Mouse (Mus musculus) midbrain, embryonic 14.5 days (tissue): ENCODE measurements around the gene Dis3. TPM values are rescaled to one million over a fixed set of nuclear protein-coding genes. Genes with fewer than 3 reads are reported as not detected.
"Not testable (repeated sequence)": the region's sequence is repeated elsewhere in the genome, so short reads cannot be mapped to it uniquely, and the experiment has no call there.

ENCODE experiments used
- ATAC-seq: fragments of 200-750 bp; cut with Nextera tagmentation; 2 replicates; pipeline ENCODE4 v1.8.0; 2017; ENCODE audit warnings: moderate number of reproducible peaks, moderate library complexity; ENCODE audit not compliant: low FRiP score, low TSS enrichment
- DNase-seq: peaks from one replicate; pipeline ENCODE4 v3.0.0-alpha.2; 2015
- H3K27ac ChIP-seq: fragments of 300-500 bp; sonication (generic); replicated peaks from 2 replicates; pipeline ENCODE4 v1.5.1; 2014; ENCODE audit warnings: mild to moderate bottlenecking, low read depth, low read length, moderate library complexity
- H3K27me3 ChIP-seq: fragments of 300-500 bp; sonication (generic); 2 replicates; pipeline ENCODE4 v1.6.1; 2014; ENCODE audit warnings: low read length, control low read depth, mixed read lengths; ENCODE audit not compliant: control insufficient read depth, insufficient read depth
- H3K36me3 ChIP-seq: fragments of 300-500 bp; sonication (generic); 2 replicates; pipeline ENCODE4 v1.6.1; 2014; ENCODE audit warnings: low read length, control low read depth; ENCODE audit not compliant: control insufficient read depth, insufficient read depth
- H3K4me1 ChIP-seq: fragments of 300-500 bp; sonication (generic); 2 replicates; pipeline ENCODE4 v1.6.1; 2014; ENCODE audit warnings: mild to moderate bottlenecking, antibody characterized with exemption, low read length, control low read depth; ENCODE audit not compliant: control insufficient read depth, insufficient read depth
- H3K4me2 ChIP-seq: fragments of 300-500 bp; sonication (generic); 2 replicates; pipeline ENCODE4 v1.6.1; 2014; ENCODE audit warnings: mild to moderate bottlenecking, low read length, moderate library complexity
- H3K4me3 ChIP-seq: fragments of 300-500 bp; sonication (generic); replicated peaks from 2 replicates; pipeline ENCODE4 v1.5.1; 2014; ENCODE audit warnings: low read depth, low read length
- H3K9ac ChIP-seq: fragments of 300-500 bp; sonication (generic); replicated peaks from 2 replicates; pipeline ENCODE4 v1.6.1; 2014; ENCODE audit warnings: mild to moderate bottlenecking, low read length, moderate library complexity
- H3K9me3 ChIP-seq: fragments of 300-500 bp; sonication (generic); 2 replicates; pipeline ENCODE4 v1.6.1; 2016; ENCODE audit warnings: low read length, control low read depth, mixed read lengths; ENCODE audit not compliant: control insufficient read depth
- WGBS: fragments of 180-500 bp; shearing (Covaris S2); extraction: QIAGEN DNeasy Blood & Tissue Kit; methylation state at CpG from one replicate; pipeline ENCODE4 v1.1.7; 2014; 5-methylcytosine and 5-hydroxymethylcytosine counted together
- polyA plus RNA-seq: library from polyadenylated mRNA; unstranded; fragments of >200 nt; fragmentation: Nextera tagmentation; extraction: Ambion mirVana; gene quantifications from 2 replicates; pipeline ENCODE4 v1.2.1, GENCODE M21; 2014

Gene Dis3
- polyA plus RNA-seq, 1 experiment from 2014 or later, result 34.2 TPM

- Histone ChIP-seq H3K9ac (peak within 1 kb of the TSS; percentile 94), H3K4me3 (peak within 1 kb of the TSS; percentile 99), H3K9me3 (no peaks in the 10 kb centered on the region), H3K27me3 (no peaks in the 10 kb centered on the region), H3K36me3 (0 out of 2 replicates have a peak, but pooled peaks cover 3% of the 10 kb centered on the region), H3K4me2 (peak within 1 kb of the TSS; percentile 79), H3K27ac (peak within 1 kb of the TSS; percentile 84), H3K4me1 (peaks cover 22% of the 10 kb centered on the region)
- peak; percentile 97 for ATAC-seq
- WGBS, result 1% methylated on average over 77 of the region's 81 CpGs
- DNase-seq, result peak; percentile 96
These were observed 53.4 kb downstream of the Dis3 start, which contains the start of the genes Mzt1 and Bora for GRCm38 (mm10) chr14:99046031-99046781. Gene Mzt1, minus strand, starts transcription at chr14:99046134. Gene Bora, plus strand, starts transcription at chr14:99046222.

GRCm38 (mm10) chr14:99045378-99046030 lies 54.1 kb downstream of the Dis3 start:
- ATAC-seq (peak; percentile 31), DNase-seq (no peak)
- under 1% methylated on average over 70 of the region's 70 CpGs for WGBS
- H3K27me3 ChIP-seq, result no peaks in the 10 kb centered on the region
- 0 out of 2 replicates have a peak, but pooled peaks cover 3% of the 10 kb centered on the region for H3K36me3 ChIP-seq
- peak overlapping the region; percentile 94 for H3K9ac ChIP-seq
- H3K4me2 ChIP-seq, result peak overlapping the region; percentile 79
- peak overlapping the region; percentile 99 for H3K4me3 ChIP-seq
- no peaks in the 10 kb centered on the region for H3K9me3 ChIP-seq
- peak overlapping the region; percentile 84 for H3K27ac ChIP-seq
- H3K4me1 ChIP-seq, result peaks cover 22% of the 10 kb centered on the region

- 8% methylated on average over 5 of the region's 5 CpGs for WGBS
- DNase-seq, result peak; percentile 18
- no peak for ATAC-seq
These were observed 54.9 kb downstream of the Dis3 start for GRCm38 (mm10) chr14:99044718-99045117.

GRCm38 (mm10) chr14:99044096-99044495 lies 55.5 kb downstream of the Dis3 start:
- ATAC-seq (no peak), DNase-seq (no peak)
- Histone ChIP-seq H3K4me1 (peaks cover 22% of the 10 kb centered on the region), H3K9me3 (no peaks in the 10 kb centered on the region), H3K27ac (no peak overlapping the region), H3K27me3 (no peaks in the 10 kb centered on the region), H3K9ac (no peak overlapping the region; the same call in 1 of the 2 replicates), H3K36me3 (no peaks in the 10 kb centered on the region), H3K4me2 (peak overlapping the region; percentile 79), H3K4me3 (peak overlapping the region; percentile 99)
- 31% methylated on average over 10 of the region's 10 CpGs for WGBS

More at GRCm38 (mm10) chr14:99044718-99045117, 54.9 kb downstream of the Dis3 start:
- Histone ChIP-seq H3K36me3 (no peaks in the 10 kb centered on the region), H3K4me1 (peaks cover 22% of the 10 kb centered on the region), H3K27ac (no peak overlapping the region), H3K4me3 (peak overlapping the region; percentile 99), H3K4me2 (peak overlapping the region; percentile 79), H3K9ac (peak overlapping the region; percentile 94; the same call in 1 of the 2 replicates), H3K9me3 (no peaks in the 10 kb centered on the region), H3K27me3 (no peaks in the 10 kb centered on the region)

GRCm38 (mm10) chr14:99043499-99043898 lies 56.1 kb downstream of the Dis3 start:
- no peak for ATAC-seq
- no peaks in the 10 kb centered on the region for H3K36me3 ChIP-seq
- peak overlapping the region; percentile 79 for H3K4me2 ChIP-seq
- 29% methylated on average over 1 of the region's 1 CpGs for WGBS
- DNase-seq, result no peak
- H3K9ac ChIP-seq, result no peak overlapping the region
- H3K27me3 ChIP-seq, result no peaks in the 10 kb centered on the region
- no peaks in the 10 kb centered on the region for H3K9me3 ChIP-seq
- H3K4me3 ChIP-seq, result 0 out of 2 replicates have a peak overlapping the region, but pooled peaks have one; percentile 99
- H3K4me1 ChIP-seq, result peaks cover 22% of the 10 kb centered on the region
- no peak overlapping the region for H3K27ac ChIP-seq

GRCm38 (mm10) chr14:99041416-99041815 lies 58.2 kb downstream of the Dis3 start:
- Histone ChIP-seq H3K4me2 (no peak overlapping the region), H3K4me1 (peaks cover 18% of the 10 kb centered on the region), H3K9me3 (no peaks in the 10 kb centered on the region), H3K27ac (no peak overlapping the region), H3K36me3 (peaks cover 12% of the 10 kb centered on the region), H3K27me3 (no peaks in the 10 kb centered on the region), H3K4me3 (no peak overlapping the region), H3K9ac (no peak overlapping the region)
- WGBS, result 77% methylated on average over 4 of the region's 4 CpGs
- ATAC-seq (no peak), DNase-seq (no peak)

- not testable (repeated sequence) for DNase-seq, H3K4me1 ChIP-seq, H3K27ac ChIP-seq, ATAC-seq, H3K4me3 ChIP-seq, H3K27me3 ChIP-seq, H3K4me2 ChIP-seq, H3K9me3 ChIP-seq, H3K9ac ChIP-seq
- WGBS, result 49% methylated on average over 5 of the region's 5 CpGs
- peaks cover 19% of the 10 kb centered on the region for H3K36me3 ChIP-seq
These were observed 60.3 kb downstream of the Dis3 start for GRCm38 (mm10) chr14:99039308-99039707.

- no peak for ATAC-seq
- H3K36me3 ChIP-seq, result peaks cover 21% of the 10 kb centered on the region
- no peak overlapping the region for H3K9ac ChIP-seq
- no peak overlapping the region for H3K27ac ChIP-seq
- H3K27me3 ChIP-seq, result no peaks in the 10 kb centered on the region
- DNase-seq, result no peak
- H3K4me3 ChIP-seq, result no peak overlapping the region
- H3K9me3 ChIP-seq, result no peaks in the 10 kb centered on the region
- 76% methylated on average over 2 of the region's 2 CpGs for WGBS
- no peaks in the 10 kb centered on the region for H3K4me1 ChIP-seq
- no peak overlapping the region for H3K4me2 ChIP-seq
These were observed 61.9 kb downstream of the Dis3 start for GRCm38 (mm10) chr14:99037703-99038102.
